Mouse (Mus musculus) kidney, embryonic 14.5 days (tissue): ENCODE data around the gene Carnmt1. TPM values are rescaled to one million over a fixed set of nuclear protein-coding genes. Genes with fewer than 3 reads are reported as not detected.
A peak's percentile ranks its signal among the peaks of the same experiment; 100 is the strongest.

Source experiments
- ATAC-seq: fragments of 200-750 bp; cut with Nextera tagmentation; 2 replicates; pipeline ENCODE4 v1.8.0; 2017; ENCODE audit warnings: moderate number of reproducible peaks, mild to moderate bottlenecking, moderate TSS enrichment, moderate library complexity; ENCODE audit not compliant: low FRiP score, low TSS enrichment
- H3K27ac ChIP-seq: fragments of 300-500 bp; sonication (generic); 2 replicates; pipeline ENCODE4 v1.5.1; 2014; ENCODE audit warnings: low read depth, mild to moderate bottlenecking, low read length, moderate library complexity, mixed read lengths
- H3K27me3 ChIP-seq: fragments of 300-500 bp; sonication (generic); 2 replicates; pipeline ENCODE4 v1.6.1; 2014; ENCODE audit warnings: mild to moderate bottlenecking, low read length; ENCODE audit not compliant: control insufficient read depth, insufficient read depth
- H3K36me3 ChIP-seq: fragments of 300-500 bp; sonication (generic); 2 replicates; pipeline ENCODE4 v1.6.1; 2014; ENCODE audit warnings: low read length, mixed read lengths; ENCODE audit not compliant: control insufficient read depth, insufficient read depth
- H3K4me1 ChIP-seq: fragments of 300-500 bp; sonication (generic); 2 replicates; pipeline ENCODE4 v1.6.1; 2014; ENCODE audit warnings: low read length, mixed read lengths; ENCODE audit not compliant: control insufficient read depth, insufficient read depth
- H3K4me2 ChIP-seq: fragments of 300-500 bp; sonication (generic); replicated peaks from 2 replicates; pipeline ENCODE4 v1.6.1; 2014; ENCODE audit warnings: low read depth, mild to moderate bottlenecking, low read length
- H3K4me3 ChIP-seq: fragments of 300-500 bp; sonication (generic); 2 replicates; pipeline ENCODE4 v1.5.1; 2014; ENCODE audit warnings: mild to moderate bottlenecking, low read length
- H3K9ac ChIP-seq: fragments of 300-500 bp; sonication (generic); 2 replicates; pipeline ENCODE4 v1.6.1; 2014; ENCODE audit warnings: low read depth, mild to moderate bottlenecking, low read length, moderate library complexity
- H3K9me3 ChIP-seq: fragments of 300-500 bp; sonication (generic); 2 replicates; pipeline ENCODE4 v1.6.1; 2016; ENCODE audit warnings: low read length; ENCODE audit not compliant: control insufficient read depth
- WGBS: fragments of 180-500 bp; shearing (Covaris S2); extraction: QIAGEN DNeasy Blood & Tissue Kit; methylation state at CpG from one replicate; pipeline ENCODE4 v1.1.7; 2014; 5-methylcytosine and 5-hydroxymethylcytosine counted together
- polyA plus RNA-seq: library from polyadenylated mRNA; unstranded; fragments of >200 nt; fragmentation: Nextera tagmentation; extraction: Ambion mirVana; gene quantifications from 2 replicates; pipeline ENCODE4 v1.2.1, GENCODE M21; 2014

Carnmt1 gene
- polyA plus RNA-seq, 1 experiment from 2014 or later, result 44.8 TPM

DNA sequence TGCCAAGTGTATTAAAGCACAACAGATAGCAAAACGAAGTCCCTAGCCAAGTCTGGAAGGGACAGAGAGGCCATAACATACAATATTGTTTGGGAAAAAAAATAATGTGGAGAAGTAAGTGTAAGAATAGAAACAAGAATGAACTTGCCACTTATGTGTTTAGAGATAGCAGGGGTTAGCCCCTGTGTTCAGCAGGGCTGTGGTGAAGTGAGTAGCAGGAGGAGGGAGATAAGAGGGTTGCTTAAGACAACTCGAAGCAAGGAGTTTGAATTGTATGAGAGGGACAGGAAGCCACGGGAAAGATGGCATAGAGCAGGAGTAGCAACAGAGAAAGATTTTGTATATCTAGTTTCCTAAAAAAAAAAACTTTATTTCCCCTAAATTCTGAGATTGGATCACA, 21.6 kb downstream of the Carnmt1 start:
- Histone ChIP-seq H3K4me2 (no peak overlapping the region), H3K36me3 (peaks cover 27% of the 10 kb centered on the region; the same call in 1 of the 2 replicates), H3K27ac (no peak overlapping the region), H3K9me3 (no peaks in the 10 kb centered on the region), H3K27me3 (no peaks in the 10 kb centered on the region), H3K4me1 (no peaks in the 10 kb centered on the region), H3K4me3 (no peak overlapping the region), H3K9ac (no peak overlapping the region)
- no peak for ATAC-seq
- WGBS, result 86% methylated on average over 3 of the region's 3 CpGs

DNA sequence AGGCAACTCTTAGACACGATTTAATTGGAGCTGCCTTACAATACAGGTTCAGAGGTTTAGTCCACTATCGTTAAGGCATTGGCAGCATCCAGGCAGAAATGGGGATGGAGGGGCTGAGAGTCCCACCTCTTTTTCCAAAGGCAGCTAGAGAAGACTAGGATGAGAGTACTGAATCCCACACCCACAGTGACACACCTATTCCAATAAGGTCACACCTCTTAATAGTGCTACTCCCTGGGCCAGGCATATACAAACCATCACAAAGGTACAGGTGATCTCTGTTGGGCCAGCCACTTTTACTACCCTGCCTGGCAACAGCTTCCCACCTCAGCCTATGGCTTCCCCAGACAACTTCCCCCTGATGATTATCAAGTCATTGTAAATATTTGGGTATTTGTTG, 22.2 kb downstream of the Carnmt1 start:
- no peak for ATAC-seq
- Histone ChIP-seq H3K36me3 (peaks cover 27% of the 10 kb centered on the region; the same call in 1 of the 2 replicates), H3K4me2 (no peak overlapping the region), H3K27me3 (no peaks in the 10 kb centered on the region), H3K27ac (no peak overlapping the region), H3K4me3 (no peak overlapping the region), H3K4me1 (no peaks in the 10 kb centered on the region), H3K9ac (no peak overlapping the region), H3K9me3 (no peaks in the 10 kb centered on the region)
- WGBS, result 91% methylated on average over 2 of the region's 2 CpGs

DNA sequence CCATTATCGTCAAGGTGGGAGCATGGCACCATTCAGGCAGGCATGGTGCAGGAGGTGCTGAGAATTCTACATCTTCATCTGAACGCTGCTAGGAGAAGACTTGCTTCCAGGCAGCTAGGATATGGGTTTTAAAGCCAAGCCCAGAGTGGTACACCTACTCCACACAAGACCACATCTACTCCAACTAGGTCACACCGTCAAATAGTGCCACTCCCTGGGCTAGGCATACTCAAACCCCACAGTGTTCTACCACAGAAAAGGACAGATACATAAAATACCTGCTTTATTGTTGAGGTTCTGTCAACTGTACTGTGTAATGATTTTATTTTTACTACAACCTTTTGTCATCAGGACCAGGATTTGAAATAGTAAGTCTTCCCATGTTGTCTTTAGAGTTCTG, 24.6 kb downstream of the Carnmt1 start:
- no peak overlapping the region for H3K9ac ChIP-seq
- peaks cover 27% of the 10 kb centered on the region; the same call in 1 of the 2 replicates for H3K36me3 ChIP-seq
- WGBS, result 97% methylated on average over 3 of the region's 3 CpGs

DNA sequence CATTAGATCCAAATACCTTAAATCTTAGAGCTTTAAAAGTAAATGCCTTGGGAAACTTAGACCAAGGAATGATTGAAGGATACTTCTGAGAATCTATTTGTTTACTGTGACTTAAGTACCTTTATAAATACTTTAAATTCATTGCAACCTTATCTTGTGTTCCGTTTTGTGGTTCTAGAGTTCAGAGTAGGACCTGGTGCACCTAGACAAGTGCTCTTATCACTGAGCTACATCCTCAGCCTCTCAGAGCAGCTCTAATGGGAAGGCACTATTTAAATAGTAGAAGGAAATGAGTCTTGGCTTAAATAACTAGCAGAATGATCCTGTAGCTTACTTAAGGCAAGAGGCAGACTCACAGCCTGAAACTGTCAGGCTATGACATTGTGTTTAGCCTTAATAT, 25.0 kb downstream of the Carnmt1 start:
- no peaks in the 10 kb centered on the region for H3K27me3 ChIP-seq
- no peak overlapping the region for H3K27ac ChIP-seq
- H3K4me1 ChIP-seq, result no peaks in the 10 kb centered on the region
- no peak overlapping the region for H3K9ac ChIP-seq
- WGBS, result 87% methylated on average over 1 of the region's 1 CpGs
- ATAC-seq, result no peak
- H3K9me3 ChIP-seq, result no peaks in the 10 kb centered on the region
- H3K4me3 ChIP-seq, result no peak overlapping the region
- H3K4me2 ChIP-seq, result no peak overlapping the region
- peaks cover 26% of the 10 kb centered on the region; the same call in 1 of the 2 replicates for H3K36me3 ChIP-seq

More for the DNA sequence above, 24.6 kb downstream of the Carnmt1 start:
- no peak overlapping the region for H3K27ac ChIP-seq
- no peaks in the 10 kb centered on the region for H3K27me3 ChIP-seq
- no peak overlapping the region for H3K4me2 ChIP-seq
- no peak overlapping the region for H3K4me3 ChIP-seq
- no peak for ATAC-seq
- H3K4me1 ChIP-seq, result no peaks in the 10 kb centered on the region
- no peaks in the 10 kb centered on the region for H3K9me3 ChIP-seq

DNA sequence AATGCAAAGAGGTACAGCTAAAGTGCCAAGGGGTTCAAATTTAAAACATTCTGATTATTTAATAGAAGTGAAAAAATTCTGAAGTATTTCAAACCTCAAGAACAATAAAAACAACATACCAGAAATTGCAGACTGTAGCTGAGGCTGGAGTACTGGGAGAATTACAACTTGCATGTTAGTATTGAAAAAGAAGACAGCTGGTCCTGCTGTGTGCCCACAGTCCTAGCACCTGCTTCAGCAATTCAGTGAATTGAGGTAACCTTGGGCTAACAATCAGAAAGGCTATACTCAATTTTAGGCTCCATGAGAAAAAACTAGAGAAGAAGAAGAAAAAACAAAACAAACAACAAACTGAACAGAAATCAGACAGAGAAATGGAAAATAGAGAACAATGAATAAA, 37.5 kb downstream of the Carnmt1 start:
- H3K9ac ChIP-seq, result no peak overlapping the region
- no peaks in the 10 kb centered on the region for H3K27me3 ChIP-seq
- H3K27ac ChIP-seq, result no peak overlapping the region
- H3K36me3 ChIP-seq, result no peaks in the 10 kb centered on the region
- no peak overlapping the region for H3K4me3 ChIP-seq
- H3K4me1 ChIP-seq, result no peaks in the 10 kb centered on the region
- H3K9me3 ChIP-seq, result no peaks in the 10 kb centered on the region
- no peak overlapping the region for H3K4me2 ChIP-seq
- ATAC-seq, result no peak

DNA sequence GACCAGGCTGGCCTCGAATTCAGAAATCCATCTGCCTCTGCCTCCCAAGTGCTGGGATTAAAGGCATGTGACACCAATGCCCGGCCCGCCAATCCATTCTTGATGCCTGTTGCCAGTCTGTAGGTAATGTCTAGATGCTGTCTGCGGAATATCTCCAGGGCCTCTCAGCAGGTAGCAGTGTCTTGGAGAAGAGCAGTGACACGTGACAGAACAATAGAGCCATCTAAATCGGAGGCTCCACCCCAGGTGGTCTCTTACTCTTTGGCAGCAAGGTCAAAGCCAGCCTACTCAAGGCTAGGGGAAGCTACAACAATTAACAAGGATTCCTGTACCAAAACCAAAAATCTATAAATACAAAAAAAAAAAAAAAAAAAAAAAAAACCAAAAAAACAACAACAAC, 40.3 kb downstream of the Carnmt1 start:
- WGBS, result 87% methylated on average over 6 of the region's 6 CpGs
- H3K27me3 ChIP-seq, result no peaks in the 10 kb centered on the region
- H3K9ac ChIP-seq, result no peak overlapping the region
- no peaks in the 10 kb centered on the region for H3K36me3 ChIP-seq
- H3K4me1 ChIP-seq, result peaks cover 18% of the 10 kb centered on the region; the same call in 1 of the 2 replicates
- H3K4me3 ChIP-seq, result no peak overlapping the region
- H3K9me3 ChIP-seq, result no peaks in the 10 kb centered on the region
- no peak for ATAC-seq
- no peak overlapping the region for H3K27ac ChIP-seq
- H3K4me2 ChIP-seq, result no peak overlapping the region

DNA sequence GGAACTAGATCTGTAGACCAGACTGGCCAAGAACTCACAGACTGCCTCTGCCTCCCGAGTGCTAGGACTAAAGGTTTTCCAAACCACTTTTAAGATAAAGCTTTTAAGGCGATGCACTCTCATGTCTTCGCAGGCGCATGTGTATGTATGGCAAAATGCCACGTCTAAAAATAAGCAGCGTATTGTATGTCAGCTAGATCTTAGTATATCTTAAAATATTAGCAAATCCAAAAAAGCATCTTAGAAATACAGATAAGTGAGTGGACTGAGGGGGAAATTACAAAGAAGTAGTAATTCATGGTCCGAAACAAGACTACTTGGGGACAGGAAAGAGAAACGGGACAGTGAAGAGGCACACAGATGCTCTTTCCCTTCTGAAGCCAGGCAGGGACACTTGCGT, 41.0 kb downstream of the Carnmt1 start:
- 90% methylated on average over 9 of the region's 9 CpGs for WGBS
- H3K4me1 ChIP-seq, result peaks cover 18% of the 10 kb centered on the region; the same call in 1 of the 2 replicates
- ATAC-seq, result no peak
- no peaks in the 10 kb centered on the region for H3K9me3 ChIP-seq
- no peak overlapping the region for H3K9ac ChIP-seq
- H3K27ac ChIP-seq, result no peak overlapping the region; the same call in 1 of the 2 replicates
- H3K27me3 ChIP-seq, result no peaks in the 10 kb centered on the region
- no peak overlapping the region for H3K4me3 ChIP-seq
- no peak overlapping the region for H3K4me2 ChIP-seq
- no peaks in the 10 kb centered on the region for H3K36me3 ChIP-seq

DNA sequence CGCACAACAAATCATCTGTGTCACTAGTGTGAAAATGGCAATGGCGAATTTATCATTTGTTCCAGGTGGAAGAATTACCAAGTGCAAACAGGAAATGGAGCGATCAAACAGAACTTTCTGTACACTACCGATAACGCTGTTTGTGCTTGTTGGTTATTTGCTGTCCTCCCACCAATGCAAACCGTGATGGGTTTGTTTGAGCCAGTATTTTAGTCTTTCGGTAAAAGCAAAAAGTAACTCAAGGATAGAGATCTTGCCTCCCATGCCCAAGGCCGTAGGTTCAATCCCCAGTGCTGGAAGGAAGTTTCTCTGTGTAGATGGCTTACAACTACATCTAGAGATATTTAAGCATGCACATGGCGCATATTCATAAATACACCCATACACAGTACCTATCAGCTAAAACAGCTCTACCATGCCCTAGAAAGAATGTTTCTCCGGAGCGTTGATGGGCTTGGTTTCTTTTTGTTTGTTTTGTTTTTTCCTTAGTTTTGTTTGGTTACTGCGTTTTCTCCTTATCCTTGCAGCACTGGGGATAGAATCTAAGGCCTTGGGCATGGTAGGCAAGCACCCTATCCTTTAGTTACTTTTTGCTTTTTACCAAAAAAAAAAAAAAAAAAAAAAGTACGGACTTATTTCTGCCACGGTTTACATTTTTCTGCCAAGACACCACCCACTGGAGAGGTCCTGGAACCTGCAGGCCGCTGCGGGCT, 41.7 kb downstream of the Carnmt1 start:
- Histone ChIP-seq H3K4me2 (peak overlapping the region; percentile 50), H3K9ac (peak overlapping the region; percentile 87), H3K4me3 (peak overlapping the region; percentile 84), H3K27me3 (no peaks in the 10 kb centered on the region), H3K36me3 (no peaks in the 10 kb centered on the region), H3K4me1 (peaks cover 18% of the 10 kb centered on the region; the same call in 1 of the 2 replicates), H3K27ac (peak overlapping the region; percentile 94), H3K9me3 (no peaks in the 10 kb centered on the region)
- no peak for ATAC-seq
- 57% methylated on average over 16 of the region's 16 CpGs for WGBS

DNA sequence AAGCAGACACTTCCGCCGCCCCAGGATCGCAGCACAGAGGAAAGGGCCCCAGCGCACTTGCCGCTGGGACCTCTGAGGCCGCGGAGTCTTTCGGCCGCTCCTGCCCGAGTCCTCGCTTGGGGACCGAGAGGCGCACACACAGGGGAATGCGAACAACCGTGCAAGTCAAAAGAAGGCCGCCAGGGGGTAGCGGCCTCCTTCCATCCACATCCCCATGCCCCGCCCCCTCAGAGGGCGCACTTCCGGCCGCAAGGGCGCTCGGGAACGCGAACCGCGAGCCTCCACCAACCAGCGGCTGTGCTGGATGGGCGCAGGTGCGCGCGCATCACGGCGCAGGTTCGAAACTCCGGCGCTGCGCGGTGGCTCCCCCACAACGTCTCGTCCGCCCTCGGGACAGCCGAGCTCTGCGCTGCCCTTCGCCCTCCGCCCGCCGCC, 42.3 kb downstream of the Carnmt1 start, which contains the start of gene D030056L22Rik:
D030056L22Rik (plus strand) TSS at position 328 of the 435 bp plus-strand sequence.
- WGBS, result 0% methylated on average over 43 of the region's 49 CpGs
- peak within 1 kb of the TSS; percentile 87 for H3K9ac ChIP-seq
- peak within 1 kb of the TSS; percentile 94 for H3K27ac ChIP-seq
- H3K4me3 ChIP-seq, result peak within 1 kb of the TSS; percentile 84
- no peaks in the 10 kb centered on the region for H3K27me3 ChIP-seq
- peak; percentile 98 for ATAC-seq
- H3K9me3 ChIP-seq, result no peaks in the 10 kb centered on the region
- H3K4me2 ChIP-seq, result peak within 1 kb of the TSS; percentile 63
- peaks cover under 1% of the 10 kb centered on the region; the same call in 1 of the 2 replicates for H3K36me3 ChIP-seq
- peaks cover 18% of the 10 kb centered on the region; the same call in 1 of the 2 replicates for H3K4me1 ChIP-seq
